Mouse (Mus musculus) layer of hippocampus, adult 11-12 months (tissue): Measurements from ENCODE around the gene Ndufc2.
"Not testable (repeated sequence)": the region's sequence is repeated elsewhere in the genome, so short reads cannot be mapped to it uniquely, and the experiment has no call there.

Experiments used
- DNase-seq: peaks from one replicate; pipeline ENCODE4 v3.0.0; 2022; ENCODE audit warnings: low spot score

Ndufc2 gene

DNA sequence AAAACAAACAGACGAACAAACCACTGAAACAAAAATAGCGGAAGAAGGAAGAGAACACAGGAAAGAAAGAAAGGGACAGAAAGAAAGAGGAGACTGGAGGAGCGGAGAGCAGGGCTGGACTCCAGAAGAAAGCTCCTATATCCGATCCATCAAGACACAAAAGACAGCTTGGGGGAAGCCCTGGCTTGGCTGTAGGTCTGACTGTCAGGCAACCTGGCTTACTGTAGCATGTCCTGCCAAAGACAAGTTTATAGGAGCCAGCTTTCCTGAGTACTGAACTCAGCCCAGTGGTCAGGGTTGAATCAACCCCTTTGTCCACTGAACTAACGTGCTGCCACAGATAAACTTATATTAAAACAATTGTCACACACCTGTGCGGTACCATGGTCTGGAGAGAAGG lies 27.5 kb downstream of the Ndufc2 start:
- DNase-seq: no peak

DNA sequence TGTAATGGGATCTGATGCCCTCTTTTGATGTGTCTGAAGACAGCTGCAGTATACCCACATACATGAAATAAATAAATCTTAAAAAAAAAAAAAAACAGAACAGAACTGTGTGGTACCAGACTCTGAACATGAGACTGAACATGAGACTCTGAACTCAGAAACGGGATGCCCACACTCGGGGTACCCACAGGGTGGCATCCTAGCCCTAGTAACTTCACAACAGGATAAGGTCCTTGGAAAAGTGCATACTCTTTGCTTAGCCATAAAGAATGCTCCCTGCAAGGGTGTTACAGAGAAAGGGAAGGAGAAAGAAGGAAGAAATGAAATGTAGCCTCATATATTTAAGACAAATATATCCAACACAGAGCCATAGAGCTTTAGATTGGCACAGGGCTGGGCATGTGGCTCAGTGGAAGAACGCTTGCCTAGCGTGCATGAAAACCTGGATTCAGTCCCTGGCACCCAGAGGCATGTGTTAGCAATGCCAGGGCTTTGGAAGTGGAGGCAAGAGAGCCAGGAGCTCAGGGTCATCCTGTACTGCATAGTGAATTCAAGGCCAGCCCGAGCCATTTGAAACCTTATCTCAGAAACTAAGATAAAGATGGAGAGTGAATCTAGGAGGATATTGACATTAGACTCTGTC lies 28.1 kb downstream of the Ndufc2 start:
- DNase-seq: no peak

DNA sequence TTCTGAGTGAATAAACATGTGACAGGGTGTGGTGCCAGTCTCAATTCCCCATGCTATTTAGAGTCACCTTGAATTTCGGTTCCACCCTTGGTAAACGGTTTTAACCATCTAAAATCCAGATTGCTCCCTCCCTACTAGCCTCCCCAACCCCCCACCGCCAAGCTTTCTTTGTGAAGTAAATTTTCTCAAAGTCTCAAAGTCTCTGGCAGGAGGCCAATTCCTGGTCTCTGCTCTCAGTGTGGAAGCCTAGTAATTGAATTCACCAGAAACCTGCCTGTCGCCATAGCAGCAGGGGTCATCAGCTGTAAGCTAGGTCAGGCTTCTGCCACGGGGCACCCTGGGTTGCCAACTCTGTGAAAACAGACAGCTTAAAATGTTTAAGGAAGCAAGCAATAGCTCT lies 29.9 kb downstream of the Ndufc2 start:
- DNase-seq: no peak

DNA sequence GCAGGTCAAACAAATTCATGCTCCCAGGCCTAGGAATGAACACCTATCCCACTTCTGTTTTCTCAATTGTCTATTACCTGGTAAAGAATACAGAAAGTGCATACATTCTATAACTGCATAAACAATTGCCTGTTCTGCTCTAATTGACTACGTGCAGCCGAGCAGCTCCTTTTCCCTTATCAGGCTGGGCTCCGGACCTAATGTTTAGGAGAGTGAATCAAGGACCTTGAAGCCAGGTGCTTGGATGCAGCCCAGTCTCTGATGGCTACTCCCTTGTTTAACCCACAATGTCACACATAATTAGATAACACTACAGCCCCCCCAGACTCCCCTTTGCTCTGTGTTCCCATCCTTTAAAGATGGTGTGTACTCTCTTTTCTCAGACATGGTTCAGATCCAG lies 33.7 kb downstream of the Ndufc2 start:
- DNase-seq: not testable (repeated sequence)

DNA sequence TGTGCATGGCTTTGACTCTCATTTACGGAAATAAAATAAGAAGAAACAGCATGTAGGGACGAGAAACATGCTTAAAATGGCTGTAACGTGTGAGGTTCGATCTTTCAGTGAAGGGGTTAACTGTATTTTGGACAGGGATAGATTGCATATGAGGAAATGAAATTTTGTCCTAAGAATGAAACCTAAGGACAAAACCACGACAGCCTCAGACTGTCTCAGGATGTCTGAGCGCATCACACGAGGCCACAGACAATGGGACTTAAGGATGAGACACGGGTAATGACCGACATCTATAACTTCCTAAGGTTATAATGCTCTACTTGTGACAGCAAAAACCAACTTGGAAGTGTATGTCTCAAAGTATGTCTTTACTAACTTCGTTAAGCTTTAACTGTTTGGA lies 34.7 kb downstream of the Ndufc2 start:
- DNase-seq: no peak

DNA sequence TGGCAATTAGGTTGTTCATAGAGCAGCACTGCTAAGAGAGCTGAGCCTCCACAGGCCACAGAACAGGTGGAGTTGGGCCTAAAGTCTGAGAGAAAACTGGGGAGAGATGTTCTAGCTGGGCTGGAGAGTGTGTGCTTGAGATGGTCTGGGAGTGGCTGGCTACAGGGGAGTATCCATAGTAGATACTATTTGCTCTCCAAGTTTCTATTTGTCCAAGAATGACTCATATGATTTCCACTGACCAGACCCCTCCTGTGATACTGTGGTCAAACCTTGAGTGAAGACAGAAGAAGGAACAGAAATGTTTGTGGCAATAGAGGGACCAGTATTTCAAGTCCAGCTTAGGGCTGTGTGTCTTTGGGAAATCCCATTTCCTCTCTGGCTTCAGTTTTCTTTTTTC lies 39.2 kb downstream of the Ndufc2 start:
- no peak for DNase-seq

DNA sequence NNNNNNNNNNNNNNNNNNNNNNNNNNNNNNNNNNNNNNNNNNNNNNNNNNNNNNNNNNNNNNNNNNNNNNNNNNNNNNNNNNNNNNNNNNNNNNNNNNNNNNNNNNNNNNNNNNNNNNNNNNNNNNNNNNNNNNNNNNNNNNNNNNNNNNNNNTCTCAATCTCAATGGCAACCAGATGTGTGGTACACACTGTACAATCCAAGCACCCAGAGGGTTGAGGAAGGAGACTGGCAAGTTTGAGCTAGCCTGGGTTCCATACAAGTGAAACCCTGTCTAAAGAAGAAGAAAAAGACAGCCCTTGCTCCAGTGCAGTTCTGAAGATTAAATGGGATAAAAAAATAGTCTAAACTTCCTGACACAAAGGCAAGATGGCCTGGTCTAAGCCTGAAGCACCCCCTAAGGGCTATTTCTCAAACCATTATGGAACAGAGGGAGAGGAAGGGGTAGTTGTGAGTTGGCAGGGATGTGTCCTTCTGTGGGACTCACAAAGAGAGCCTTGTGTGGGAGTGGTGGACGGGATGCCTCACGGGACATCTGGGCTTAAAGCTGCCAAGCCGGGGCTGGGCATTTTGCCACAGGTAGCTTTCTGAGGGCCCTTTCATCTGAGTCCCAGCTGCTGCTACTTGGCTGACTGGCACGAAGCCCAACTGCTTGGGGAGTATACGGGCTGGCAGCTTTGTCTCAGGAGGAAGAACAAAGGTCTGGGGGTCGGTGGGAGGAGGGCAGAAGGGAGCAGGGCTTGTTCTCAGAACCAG lies 46.5 kb downstream of the Ndufc2 start:
- peak; percentile 94 for DNase-seq

DNA sequence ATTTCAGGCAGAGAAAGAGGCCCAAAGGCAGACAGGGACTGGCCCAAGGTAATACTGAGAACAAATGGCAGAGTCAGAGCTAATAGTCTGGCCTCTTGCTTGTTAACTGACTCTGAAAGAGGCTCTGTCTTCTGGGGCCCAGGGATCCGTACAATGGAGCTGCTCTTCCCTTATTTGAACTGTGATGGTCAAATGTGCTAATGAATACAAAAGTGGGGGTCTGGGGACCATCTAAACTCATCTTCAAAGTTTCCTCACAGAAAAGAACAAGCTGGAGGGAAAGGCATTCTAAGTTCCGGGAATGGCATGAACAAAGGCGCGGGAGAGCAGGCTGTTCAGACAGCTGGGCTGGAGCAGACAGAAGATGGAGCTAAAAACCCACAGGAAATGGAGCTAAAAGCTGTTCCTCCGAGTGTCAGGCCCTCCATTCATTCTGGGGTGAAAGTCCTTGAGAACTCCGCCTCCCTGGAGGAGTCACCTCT lies 47.3 kb downstream of the Ndufc2 start:
- peak; percentile 41 for DNase-seq

DNA sequence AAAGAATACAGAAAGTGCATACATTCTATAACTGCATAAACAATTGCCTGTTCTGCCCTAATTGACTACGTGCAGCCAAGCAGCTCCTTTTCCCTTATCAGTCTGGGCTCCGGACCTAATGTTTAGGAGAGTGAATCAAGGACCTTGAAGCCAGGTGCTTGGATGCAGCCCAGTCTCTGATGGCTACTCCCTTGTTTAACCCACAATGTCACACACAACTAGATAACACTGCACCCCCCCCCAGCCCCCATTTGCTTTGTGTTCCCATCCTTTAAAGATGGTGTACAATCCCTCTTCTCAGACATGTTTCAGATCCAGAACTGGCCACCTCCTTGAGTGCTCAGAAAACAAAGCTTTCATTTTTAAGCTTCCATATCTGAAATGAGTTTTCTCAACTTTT lies 51.2 kb downstream of the Ndufc2 start, which contains the start of gene Kctd14:
Gene Kctd14, plus strand, starts transcription at position 301 of the 400 bp plus-strand sequence.
- not testable (repeated sequence) for DNase-seq

DNA sequence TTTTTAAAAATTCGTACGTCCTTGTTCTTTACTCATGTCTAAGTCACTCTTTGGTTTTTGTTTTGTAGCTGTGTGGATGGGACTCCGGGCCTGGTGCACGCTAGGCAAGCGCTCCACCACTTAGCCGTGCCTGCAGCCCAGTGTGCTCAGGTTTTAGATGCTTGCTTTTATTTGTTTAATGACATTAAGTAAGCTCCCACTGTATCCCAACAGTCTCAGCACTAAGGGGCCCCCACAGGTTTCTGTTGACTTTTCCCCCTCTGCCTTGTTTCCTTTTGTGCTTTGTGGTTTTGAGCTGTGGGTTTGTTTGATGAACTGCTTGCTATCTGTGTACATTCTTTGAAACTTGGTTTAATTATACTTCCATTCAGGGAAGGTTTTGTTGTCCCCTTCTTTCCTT lies 52.4 kb downstream of the Ndufc2 start:
- no peak for DNase-seq

DNA sequence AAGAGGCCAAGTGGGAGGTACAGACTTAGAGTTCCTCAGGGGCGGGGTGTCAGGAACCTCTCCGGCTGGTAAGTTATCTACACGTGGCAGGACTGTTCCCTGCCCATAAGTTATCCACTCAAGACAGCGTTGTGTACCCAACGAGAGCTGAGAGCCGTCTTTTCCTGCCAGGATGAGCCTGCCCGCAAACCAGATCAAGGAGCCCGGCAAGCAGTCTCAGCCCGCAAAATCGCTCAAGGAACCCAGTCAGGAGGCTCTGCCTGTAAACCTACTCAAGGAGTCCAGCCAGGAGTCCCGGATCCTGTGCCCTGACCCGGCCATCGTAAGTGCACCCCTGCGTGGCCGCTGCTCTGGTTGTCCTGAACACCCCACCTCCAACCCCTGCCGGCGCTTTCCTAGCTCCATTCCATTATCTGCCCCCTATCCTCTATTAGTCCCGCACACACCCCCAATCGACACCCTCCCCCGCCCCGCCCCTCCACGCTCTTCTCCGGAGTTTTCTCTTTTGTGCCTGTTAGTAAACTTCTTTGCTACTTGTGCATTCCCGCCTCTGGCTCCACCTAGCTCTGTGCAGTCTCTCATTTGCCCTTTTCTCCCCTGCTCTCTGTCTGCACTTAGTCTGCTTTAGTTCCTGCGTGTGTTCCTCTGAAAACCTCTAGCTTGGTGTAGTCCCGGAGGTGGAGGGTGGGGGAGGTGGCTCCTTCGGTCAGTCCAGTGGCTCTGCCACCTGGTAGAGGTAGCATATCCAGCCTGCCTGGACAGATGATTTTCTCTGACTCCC lies 53.5 kb downstream of the Ndufc2 start:
- no peak for DNase-seq

DNA sequence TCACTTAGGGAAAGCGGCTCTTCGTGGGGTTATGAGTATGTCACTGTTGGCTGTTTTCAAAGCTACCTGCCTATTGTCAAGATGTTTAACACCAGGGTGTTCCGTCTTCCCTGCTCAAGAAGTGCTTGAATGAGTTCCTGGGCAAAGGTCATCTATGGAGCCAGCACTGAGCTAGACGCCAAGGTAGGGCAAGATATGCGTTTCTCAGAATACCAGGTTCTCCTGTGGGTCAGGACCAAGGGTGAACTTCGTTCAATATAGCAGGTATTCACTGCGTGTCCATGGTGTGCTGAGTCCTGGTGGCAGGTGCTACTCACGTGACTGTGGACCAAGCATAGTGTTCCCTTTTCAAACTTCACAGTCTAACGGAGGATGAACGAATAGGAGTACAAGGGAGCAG lies 55.0 kb downstream of the Ndufc2 start:
- DNase-seq: no peak

DNA sequence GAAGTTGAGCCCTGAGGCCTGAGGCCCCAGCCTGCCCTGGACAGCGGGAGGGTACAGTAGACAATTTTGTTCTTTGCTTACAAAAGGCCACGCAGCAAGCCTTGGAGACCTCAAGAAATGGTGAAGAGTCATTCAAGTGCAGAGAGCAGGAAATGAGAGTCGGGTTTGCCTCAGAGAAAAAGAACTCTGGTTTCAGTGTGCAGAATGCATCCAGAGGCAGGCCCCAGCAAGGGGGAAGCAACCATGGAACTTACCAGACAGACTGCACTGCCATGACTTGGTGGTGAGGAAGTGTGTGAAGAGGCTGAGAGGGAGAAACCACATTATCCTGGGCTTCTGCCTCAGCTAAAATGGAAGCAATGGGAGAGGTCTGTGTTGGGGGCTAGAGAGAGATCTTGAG lies 55.8 kb downstream of the Ndufc2 start:
- DNase-seq: no peak
